Mouse (Mus musculus) CH12.LX (cell line): ENCODE measurements at regions not wholly inside any gene's neighbourhood (a gene's known extent, or its start where the extent isn't known, plus 50 kb on each side); places are given as distances from the start of the nearest gene placed in this dataset.

Experiments
- DNase-seq: peaks from one replicate; pipeline ENCODE4 v3.0.0-alpha.2; 2013; ENCODE audit errors: extremely low read depth
- H3K27ac ChIP-seq: 2 replicates; pipeline ENCODE4 v1.5.1; 2012; ENCODE audit warnings: low read depth, mild to moderate bottlenecking, control low read depth, moderate library complexity; ENCODE audit not compliant: insufficient read depth
- H3K27me3 ChIP-seq: replicated peaks from 2 replicates; pipeline ENCODE3; 2012; ENCODE audit warnings: inconsistent platforms
- H3K36me3 ChIP-seq, 2 experiments: replicated peaks in 1 of 2; 2 replicates each; pipeline versions ENCODE3 to v1.6.1; 2012; ENCODE audit warnings: inconsistent platforms in 1 of 2, low read length in 1 of 2, mild to moderate bottlenecking in 1 of 2, mixed read lengths in 1 of 2, moderate library complexity in 1 of 2; ENCODE audit not compliant: control insufficient read depth in 1 of 2, insufficient read depth in 1 of 2
- H3K4me1 ChIP-seq, 2 experiments: 2 replicates each; pipeline ENCODE4 v1.6.1; 2012; ENCODE audit warnings: inconsistent platforms in 1 of 2, moderate library complexity in 1 of 2; ENCODE audit not compliant: insufficient read depth in 2 of 2, control insufficient read depth in 1 of 2
- H3K4me2 ChIP-seq: 2 replicates; pipeline ENCODE4 v1.6.1; 2012; ENCODE audit warnings: low read depth, mild to moderate bottlenecking, control low read depth; ENCODE audit not compliant: poor library complexity, insufficient read depth, severe bottlenecking
- H3K4me3 ChIP-seq, 3 experiments: fragments of 150-350 bp in 1 of 3; sonication (generic) in 1 of 3; replicated peaks in 1 of 3; 2 replicates each; pipeline versions ENCODE3 to v1.5.1; 2011 to 2012; ENCODE audit warnings: low read depth in 2 of 3, low read length in 2 of 3, mild to moderate bottlenecking in 2 of 3, moderate library complexity in 2 of 3, control low read depth in 1 of 3, improper control_type of control experiment in 1 of 3, inconsistent platforms in 1 of 3, mixed read lengths in 1 of 3; ENCODE audit not compliant: poor library complexity in 1 of 3
- H3K79me2 ChIP-seq: replicated peaks from 2 replicates; pipeline ENCODE4 v1.6.1; 2012; ENCODE audit warnings: mild to moderate bottlenecking, moderate library complexity; ENCODE audit not compliant: control insufficient read depth, poor library complexity, insufficient read depth, severe bottlenecking; ENCODE audit errors: extremely low read depth
- H3K9ac ChIP-seq: 2 replicates; pipeline ENCODE4 v1.6.1; 2012; ENCODE audit warnings: low read depth, mild to moderate bottlenecking, control low read depth, moderate library complexity; ENCODE audit not compliant: insufficient read depth
- H3K9me3 ChIP-seq: replicated peaks from 2 replicates; pipeline ENCODE3; 2012; ENCODE audit warnings: low read length, inconsistent platforms, mixed read lengths
- BHLHE40 ChIP-seq: IDR thresholded peaks from 2 replicates; pipeline ENCODE4 v1.6.1; 2011; ENCODE audit warnings: mild to moderate bottlenecking, low read depth, low read length, improper control_type of control experiment
- CHD1 ChIP-seq: IDR thresholded peaks from 2 replicates; pipeline ENCODE4 v1.6.1; 2012; ENCODE audit warnings: low read depth, low read length, improper control_type of control experiment, inconsistent platforms
- CHD2 ChIP-seq: IDR thresholded peaks from 2 replicates; pipeline ENCODE4 v1.6.1; 2011; ENCODE audit warnings: low read length, improper control_type of control experiment
- CTCF ChIP-seq, 2 experiments: IDR thresholded peaks in 1 of 2; conservative IDR thresholded peaks in 1 of 2; 2 replicates each; pipeline ENCODE4 v1.5.1; 2011 to 2012; ENCODE audit warnings: low read depth in 2 of 2, low read length in 2 of 2, improper control_type of control experiment in 1 of 2, inconsistent platforms in 1 of 2, mild to moderate bottlenecking in 1 of 2, moderate library complexity in 1 of 2
- ETS1 ChIP-seq: conservative IDR thresholded peaks from 2 replicates; pipeline ENCODE4 v1.6.1; 2012; ENCODE audit warnings: low read depth, mild to moderate bottlenecking, inconsistent platforms, low read length, improper control_type of control experiment, moderate library complexity
- GABPA ChIP-seq: IDR thresholded peaks from 2 replicates; pipeline ENCODE4 v1.6.1; 2012; ENCODE audit warnings: low read depth, low read length, improper control_type of control experiment, inconsistent platforms; ENCODE audit not compliant: insufficient replicate concordance
- JUND ChIP-seq: conservative IDR thresholded peaks from 2 replicates; pipeline ENCODE4 v1.6.1; 2011; ENCODE audit warnings: low read depth, low read length, improper control_type of control experiment
- MAFK ChIP-seq: IDR thresholded peaks from 2 replicates; pipeline ENCODE4 v1.6.1; 2011; ENCODE audit warnings: low read length, improper control_type of control experiment; ENCODE audit not compliant: insufficient replicate concordance
- MAX ChIP-seq: IDR thresholded peaks from 2 replicates; pipeline ENCODE4 v1.6.1; 2011; ENCODE audit warnings: low read length, improper control_type of control experiment
- MEF2A ChIP-seq: IDR thresholded peaks from 2 replicates; pipeline ENCODE4 v1.6.1; 2014; ENCODE audit warnings: low read depth, mild to moderate bottlenecking, inconsistent platforms, low read length, improper control_type of control experiment, borderline replicate concordance
- MYC ChIP-seq: IDR thresholded peaks from 2 replicates; pipeline ENCODE4 v1.6.1; 2011; ENCODE audit warnings: low read depth, mild to moderate bottlenecking, improper control_type of control experiment, low read length
- PAX5 ChIP-seq: IDR thresholded peaks from 2 replicates; pipeline ENCODE4 v1.6.1; 2012; ENCODE audit warnings: low read length, inconsistent platforms, mixed read lengths
- POLR2A ChIP-seq: IDR thresholded peaks from 2 replicates; pipeline ENCODE4 v1.6.1; 2011; ENCODE audit warnings: low read depth, mild to moderate bottlenecking, improper control_type of control experiment, low read length
- RAD21 ChIP-seq: IDR thresholded peaks from 2 replicates; pipeline ENCODE4 v1.6.1; 2011; ENCODE audit warnings: low read depth, mild to moderate bottlenecking, low read length, improper control_type of control experiment, moderate library complexity
- SIN3A ChIP-seq: IDR thresholded peaks from 2 replicates; pipeline ENCODE4 v1.6.1; 2012; ENCODE audit warnings: low read length, improper control_type of control experiment, inconsistent platforms
- TBP ChIP-seq: conservative IDR thresholded peaks from 2 replicates; pipeline ENCODE4 v1.6.1; 2011; ENCODE audit warnings: low read depth, low read length, improper control_type of control experiment
- TCF12 ChIP-seq: IDR thresholded peaks from 2 replicates; pipeline ENCODE4 v1.6.1; 2014; ENCODE audit warnings: low read depth, mild to moderate bottlenecking, inconsistent platforms, low read length, improper control_type of control experiment
- UBTF ChIP-seq: IDR thresholded peaks from 2 replicates; pipeline ENCODE4 v1.6.1; 2012; ENCODE audit warnings: low read depth, mild to moderate bottlenecking, inconsistent platforms, low read length, improper control_type of control experiment, moderate library complexity
- USF2 ChIP-seq: conservative IDR thresholded peaks from 2 replicates; pipeline ENCODE4 v1.6.1; 2011; ENCODE audit warnings: low read depth, low read length, improper control_type of control experiment
- ZC3H11A ChIP-seq: IDR thresholded peaks from 2 replicates; pipeline ENCODE4 v1.6.1; 2012; ENCODE audit warnings: low read depth, mild to moderate bottlenecking, inconsistent platforms, low read length, improper control_type of control experiment
- ZKSCAN1 ChIP-seq: IDR thresholded peaks from 2 replicates; pipeline ENCODE4 v1.6.1; 2012; ENCODE audit warnings: low read depth, inconsistent platforms, low read length, improper control_type of control experiment, borderline replicate concordance
- ZMIZ1 ChIP-seq: IDR thresholded peaks from 2 replicates; pipeline ENCODE4 v1.6.1; 2012; ENCODE audit warnings: low read depth, mild to moderate bottlenecking, inconsistent platforms, low read length, improper control_type of control experiment
- ZNF384 ChIP-seq: IDR thresholded peaks from 2 replicates; pipeline ENCODE4 v1.6.1; 2012; ENCODE audit warnings: low read depth, low read length, improper control_type of control experiment, inconsistent platforms
- dilution Hi-C: fragments of 300-500 bp; cut with MboI; formaldehyde crosslinking; loops from 2 replicates; pipeline ENCODE4 v1.14.3; 2020; ENCODE audit warnings: low sequenced_read_pairs; ENCODE audit not compliant: extremely low pct_unique_long_range_greater_than_20kb, extremely low pct_ligation_motif_present
- in situ Hi-C: fragments of 300-500 bp; cut with MboI; formaldehyde crosslinking; loops from 3 replicates; pipeline ENCODE4 v1.14.3; 2019; ENCODE audit warnings: low sequenced_read_pairs, low pct_ligation_motif_present, low pct_unique_long_range_greater_than_20kb, mixed read lengths

- H3K27me3 ChIP-seq = peaks cover 55% of the 10 kb centered on the region
- H3K9me3 ChIP-seq = peaks cover 2% of the 10 kb centered on the region
- H3K36me3 ChIP-seq = no peaks in the 10 kb centered on the region
- TF ChIP-seq PAX5 = no peak
- no peak for TF ChIP-seq CHD1
- TF ChIP-seq TBP = no peak
- no peak for TF ChIP-seq SIN3A
- TF ChIP-seq ZC3H11A = no peak
- TF ChIP-seq BHLHE40 = no peak
- no peak for TF ChIP-seq CHD2
- H3K27ac ChIP-seq = no peak overlapping the region
- in situ Hi-C loops (loop anchor here (25.0 kb wide), 1 partner anchor 332 kb away; the partner anchor contains the start of gene Onecut1), dilution Hi-C loops (no loop called here)
- H3K4me2 ChIP-seq = peak overlapping the region; percentile 44
- no peak overlapping the region; the same call in 1 of the 2 replicates for H3K9ac ChIP-seq
- H3K4me1 ChIP-seq = no peaks in the 10 kb centered on the region
- H3K4me3 ChIP-seq = no peak overlapping the region
- no peak for DNase-seq
- no peaks in the 10 kb centered on the region for H3K79me2 ChIP-seq
These were observed 331.0 kb upstream of the Onecut1 start for GRCm38 (mm10) chr9:74530748-74531147.

- Histone ChIP-seq H3K4me3 (no peak overlapping the region), H3K27me3 (peaks cover 58% of the 10 kb centered on the region), H3K9ac (no peak overlapping the region), H3K4me2 (no peak overlapping the region), H3K27ac (no peak overlapping the region), H3K9me3 (peaks cover 2% of the 10 kb centered on the region), H3K79me2 (no peaks in the 10 kb centered on the region), H3K4me1 (no peaks in the 10 kb centered on the region), H3K36me3 (no peaks in the 10 kb centered on the region)
- in situ Hi-C loops (loop anchor here (25.0 kb wide), 1 partner anchor 330 kb away; the partner anchor contains the start of gene Onecut1), dilution Hi-C loops (no loop called here)
- DNase-seq = no peak
- no peak for TF ChIP-seq ZKSCAN1
- no peak for TF ChIP-seq USF2
- TF ChIP-seq MAX = no peak
- TF ChIP-seq MEF2A = no peak
- no peak for TF ChIP-seq CHD2
- no peak for TF ChIP-seq ETS1
- TF ChIP-seq ZNF384 = no peak
- no peak for TF ChIP-seq MAFK
- no peak for TF ChIP-seq MYC
- no peak for TF ChIP-seq RAD21
- no peak for TF ChIP-seq GABPA
- no peak for TF ChIP-seq SIN3A
- TF ChIP-seq POLR2A = no peak
- TF ChIP-seq CTCF (conservative IDR thresholded peaks at IDR 0.05 in 1 of 2, IDR thresholded peaks at IDR 0.05 in 1 of 2; ENCODE audit: low read depth in 2 of 2, low read length in 2 of 2) = no peak
- TF ChIP-seq ZMIZ1 = no peak
- no peak for TF ChIP-seq TCF12
- no peak for TF ChIP-seq PAX5
- TF ChIP-seq UBTF = no peak
- no peak for TF ChIP-seq JUND
These were observed 329.7 kb upstream of the Onecut1 start for GRCm38 (mm10) chr9:74531986-74532385.
